Mouse (Mus musculus) hindbrain, embryonic 13.5 days (tissue): ENCODE data around the gene Ngdn. TPM values are rescaled to one million over a fixed set of nuclear protein-coding genes. Genes with fewer than 3 reads are reported as not detected.
A peak's percentile ranks its signal among the peaks of the same experiment; 100 is the strongest.
"Not testable (repeated sequence)": the region's sequence is repeated elsewhere in the genome, so short reads cannot be mapped to it uniquely, and the experiment has no call there.

Source experiments
- ATAC-seq: fragments of 200-750 bp; cut with Nextera tagmentation; 2 replicates; pipeline ENCODE4 v1.8.0; 2017; ENCODE audit warnings: moderate TSS enrichment; ENCODE audit not compliant: low FRiP score
- H3K27ac ChIP-seq: fragments of 300-500 bp; sonication (generic); 2 replicates; pipeline ENCODE4 v1.5.1; 2015; ENCODE audit warnings: inconsistent platforms, mild to moderate bottlenecking, moderate library complexity
- H3K27me3 ChIP-seq: fragments of 300-500 bp; sonication (generic); 2 replicates; pipeline ENCODE4 v1.6.1; 2015; ENCODE audit warnings: mild to moderate bottlenecking, inconsistent platforms
- H3K36me3 ChIP-seq: fragments of 300-500 bp; sonication (generic); 2 replicates; pipeline ENCODE4 v1.6.1; 2015; ENCODE audit warnings: mild to moderate bottlenecking, inconsistent platforms
- H3K4me1 ChIP-seq: fragments of 300-500 bp; sonication (generic); replicated peaks from 2 replicates; pipeline ENCODE4 v1.6.1; 2015; ENCODE audit warnings: inconsistent platforms
- H3K4me2 ChIP-seq: fragments of 300-500 bp; sonication (generic); 2 replicates; pipeline ENCODE4 v1.6.1; 2015; ENCODE audit warnings: inconsistent platforms, mild to moderate bottlenecking, moderate library complexity
- H3K4me3 ChIP-seq: fragments of 300-500 bp; sonication (generic); 2 replicates; pipeline ENCODE4 v1.5.1; 2015; ENCODE audit warnings: mild to moderate bottlenecking, inconsistent platforms
- H3K9ac ChIP-seq: fragments of 300-500 bp; sonication (generic); 2 replicates; pipeline ENCODE4 v1.6.1; 2015; ENCODE audit warnings: mild to moderate bottlenecking, inconsistent platforms
- H3K9me3 ChIP-seq: fragments of 300-500 bp; sonication (generic); 2 replicates; pipeline ENCODE4 v1.6.1; 2016; ENCODE audit warnings: inconsistent platforms
- WGBS: fragments of 180-500 bp; shearing (Covaris S2); methylation state at CpG from one replicate; pipeline ENCODE4 v1.1.7; 2015; 5-methylcytosine and 5-hydroxymethylcytosine counted together
- polyA plus RNA-seq: library from polyadenylated mRNA; unstranded; fragments of >200 nt; fragmentation: Nextera tagmentation; extraction: Ambion mirVana; gene quantifications from 2 replicates; pipeline ENCODE4 v1.2.1, GENCODE M21; 2015

Gene Ngdn
- polyA plus RNA-seq, 1 experiment from 2014 or later = 53.7 TPM

GRCm38 (mm10) chr14:54988882-54989281 lies 26.4 kb upstream of the Ngdn start:
- Histone ChIP-seq H3K36me3 (no peaks in the 10 kb centered on the region), H3K27me3 (0 out of 2 replicates have a peak, but pooled peaks cover 3% of the 10 kb centered on the region), H3K4me1 (0 out of 2 replicates have a peak, but pooled peaks cover under 1% of the 10 kb centered on the region), H3K27ac (no peak overlapping the region), H3K9me3 (no peaks in the 10 kb centered on the region), H3K4me3 (no peak overlapping the region), H3K9ac (no peak overlapping the region), H3K4me2 (no peak overlapping the region)
- WGBS = 93% methylated on average over 13 of the region's 13 CpGs
- ATAC-seq = no peak

GRCm38 (mm10) chr14:54989886-54990441 lies 25.3 kb upstream of the Ngdn start:
- no peak for ATAC-seq
- peaks cover 11% of the 10 kb centered on the region for H3K4me1 ChIP-seq
- 87% methylated on average over 8 of the region's 8 CpGs for WGBS
- no peak overlapping the region for H3K4me3 ChIP-seq
- no peaks in the 10 kb centered on the region for H3K9me3 ChIP-seq
- H3K27me3 ChIP-seq = 0 out of 2 replicates have a peak, but pooled peaks cover 3% of the 10 kb centered on the region
- no peaks in the 10 kb centered on the region for H3K36me3 ChIP-seq
- no peak overlapping the region for H3K4me2 ChIP-seq
- no peak overlapping the region for H3K9ac ChIP-seq
- no peak overlapping the region for H3K27ac ChIP-seq

DNA sequence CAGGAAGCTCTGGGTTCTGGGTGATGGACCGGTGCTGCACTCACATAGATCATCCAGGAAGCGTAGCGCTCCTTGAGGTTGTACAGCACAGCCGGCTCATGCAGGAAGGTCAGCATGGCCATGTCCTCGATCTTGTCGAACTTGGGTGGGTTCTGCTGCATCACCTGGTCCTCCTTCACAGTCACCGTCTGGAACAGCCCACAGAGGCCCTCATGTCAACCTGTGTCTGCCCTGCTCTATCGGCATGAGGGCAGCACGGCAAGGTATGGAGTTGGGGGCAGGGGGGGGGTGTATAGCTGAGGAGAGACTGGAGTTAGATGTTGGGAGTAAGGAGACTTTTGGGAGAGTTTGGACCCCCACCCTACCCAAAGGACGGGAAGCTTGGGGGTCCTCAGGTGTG lies 23.1 kb upstream of the Ngdn start:
- Histone ChIP-seq H3K27ac (no peak overlapping the region), H3K4me3 (no peak overlapping the region), H3K9ac (no peak overlapping the region), H3K4me1 (peaks cover 31% of the 10 kb centered on the region), H3K27me3 (0 out of 2 replicates have a peak, but pooled peaks cover 3% of the 10 kb centered on the region), H3K4me2 (no peak overlapping the region), H3K36me3 (no peaks in the 10 kb centered on the region), H3K9me3 (no peaks in the 10 kb centered on the region)
- no peak for ATAC-seq
- 91% methylated on average over 10 of the region's 10 CpGs for WGBS

- Histone ChIP-seq H3K4me2 (no peak overlapping the region), H3K27ac (no peak overlapping the region), H3K36me3 (no peaks in the 10 kb centered on the region), H3K9ac (no peak overlapping the region), H3K27me3 (0 out of 2 replicates have a peak, but pooled peaks cover 3% of the 10 kb centered on the region), H3K9me3 (no peaks in the 10 kb centered on the region), H3K4me1 (peaks cover 31% of the 10 kb centered on the region), H3K4me3 (no peak overlapping the region)
- WGBS = 77% methylated on average over 10 of the region's 10 CpGs
- no peak for ATAC-seq
These were observed 21.6 kb upstream of the Ngdn start for GRCm38 (mm10) chr14:54993636-54994035.

GRCm38 (mm10) chr14:54994136-54994868 lies 21.0 kb upstream of the Ngdn start, which contains the start of gene Myh7:
Gene Myh7 (minus strand): TSS chr14:54994626.
- 57% methylated on average over 11 of the region's 11 CpGs for WGBS
- no peaks in the 10 kb centered on the region for H3K9me3 ChIP-seq
- H3K36me3 ChIP-seq = no peaks in the 10 kb centered on the region
- peaks cover 31% of the 10 kb centered on the region for H3K4me1 ChIP-seq
- peak within 1 kb of the TSS; percentile 86 for H3K27ac ChIP-seq
- 0 out of 2 replicates have a peak, but pooled peaks cover 3% of the 10 kb centered on the region for H3K27me3 ChIP-seq
- no peak within 1 kb of the TSS for H3K4me3 ChIP-seq
- peak within 1 kb of the TSS; percentile 56 for H3K9ac ChIP-seq
- ATAC-seq = peak; percentile 10; the same call in 1 of the 2 replicates
- H3K4me2 ChIP-seq = no peak within 1 kb of the TSS

DNA sequence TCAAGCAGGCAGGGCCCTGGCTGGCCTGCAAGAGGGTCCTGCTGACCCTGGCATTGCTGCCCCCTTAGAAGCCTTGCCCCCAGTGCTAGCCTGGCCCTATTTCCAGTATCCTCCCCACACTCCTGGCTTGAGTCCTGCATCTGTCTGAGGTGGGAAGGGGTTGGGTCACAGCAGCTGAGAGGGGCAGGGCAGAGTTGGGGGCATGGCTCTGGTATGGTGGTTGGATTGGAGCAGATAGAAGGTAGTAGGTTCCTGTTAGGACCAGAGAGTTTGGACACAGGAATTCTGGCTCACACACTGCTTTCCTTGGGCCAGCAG lies 20.4 kb upstream of the Ngdn start:
- no peaks in the 10 kb centered on the region for H3K9me3 ChIP-seq
- H3K36me3 ChIP-seq = no peaks in the 10 kb centered on the region
- peaks cover 31% of the 10 kb centered on the region for H3K4me1 ChIP-seq
- H3K9ac ChIP-seq = 0 out of 2 replicates have a peak overlapping the region, but pooled peaks have one; percentile 8
- peak; percentile 24; the same call in 1 of the 2 replicates for ATAC-seq
- no peak overlapping the region for H3K4me3 ChIP-seq
- H3K27ac ChIP-seq = peak overlapping the region; percentile 86
- no peak overlapping the region for H3K4me2 ChIP-seq
- 0 out of 2 replicates have a peak, but pooled peaks cover 3% of the 10 kb centered on the region for H3K27me3 ChIP-seq

- Histone ChIP-seq H3K27ac (peak overlapping the region; percentile 86), H3K36me3 (no peaks in the 10 kb centered on the region), H3K27me3 (0 out of 2 replicates have a peak, but pooled peaks cover 3% of the 10 kb centered on the region), H3K9ac (peak overlapping the region; percentile 56), H3K4me2 (peak overlapping the region; percentile 10; the same call in 1 of the 2 replicates), H3K4me1 (peaks cover 31% of the 10 kb centered on the region), H3K9me3 (no peaks in the 10 kb centered on the region), H3K4me3 (no peak overlapping the region)
- peak; percentile 80 for ATAC-seq
- WGBS = 36% methylated on average over 14 of the region's 14 CpGs
These were observed 19.7 kb upstream of the Ngdn start for GRCm38 (mm10) chr14:54995457-54996138.

- Histone ChIP-seq H3K9ac (no peak overlapping the region), H3K4me2 (no peak overlapping the region), H3K9me3 (no peaks in the 10 kb centered on the region), H3K27ac (no peak overlapping the region), H3K4me1 (peaks cover 31% of the 10 kb centered on the region), H3K27me3 (0 out of 2 replicates have a peak, but pooled peaks cover 3% of the 10 kb centered on the region), H3K4me3 (no peak overlapping the region), H3K36me3 (no peaks in the 10 kb centered on the region)
- no peak for ATAC-seq
- 39% methylated on average over 9 of the region's 9 CpGs for WGBS
These were observed 18.5 kb upstream of the Ngdn start for GRCm38 (mm10) chr14:54996793-54997192.

DNA sequence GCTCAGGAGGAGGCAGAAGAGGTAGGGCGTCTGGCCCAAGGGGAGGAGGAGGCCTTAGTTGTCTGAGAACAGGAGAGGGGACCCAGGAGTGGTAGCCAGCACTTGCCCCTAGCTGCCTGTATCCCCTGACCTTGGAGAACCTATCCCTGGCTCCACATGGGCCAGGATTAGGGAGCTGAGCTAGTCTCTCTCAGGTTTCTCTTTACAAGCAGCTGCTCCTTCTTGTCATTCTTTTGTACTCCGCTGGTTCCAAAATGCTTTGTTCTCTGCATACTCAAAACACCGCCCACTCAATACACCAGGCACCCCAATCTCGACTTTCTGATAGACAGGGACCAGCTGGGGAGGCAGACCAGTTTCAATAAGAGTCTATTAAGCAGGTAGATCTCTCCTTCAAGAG lies 18.0 kb upstream of the Ngdn start:
- 40% methylated on average over 4 of the region's 4 CpGs for WGBS
- ATAC-seq = no peak
- Histone ChIP-seq H3K36me3 (no peaks in the 10 kb centered on the region), H3K4me1 (peaks cover 31% of the 10 kb centered on the region), H3K4me2 (no peak overlapping the region), H3K27ac (no peak overlapping the region), H3K4me3 (no peak overlapping the region), H3K9me3 (no peaks in the 10 kb centered on the region), H3K27me3 (0 out of 2 replicates have a peak, but pooled peaks cover 3% of the 10 kb centered on the region), H3K9ac (no peak overlapping the region)

GRCm38 (mm10) chr14:54998680-54999079 lies 16.6 kb upstream of the Ngdn start:
- no peak for ATAC-seq
- no peak overlapping the region for H3K4me2 ChIP-seq
- H3K36me3 ChIP-seq = no peaks in the 10 kb centered on the region
- no peak overlapping the region for H3K4me3 ChIP-seq
- no peak overlapping the region for H3K27ac ChIP-seq
- H3K27me3 ChIP-seq = no peaks in the 10 kb centered on the region
- peaks cover 32% of the 10 kb centered on the region for H3K4me1 ChIP-seq
- H3K9ac ChIP-seq = no peak overlapping the region
- H3K9me3 ChIP-seq = no peaks in the 10 kb centered on the region

GRCm38 (mm10) chr14:54999868-55000267 lies 15.4 kb upstream of the Ngdn start:
- H3K9me3 ChIP-seq, H3K9ac ChIP-seq, H3K27me3 ChIP-seq, H3K36me3 ChIP-seq, H3K27ac ChIP-seq, H3K4me3 ChIP-seq, H3K4me2 ChIP-seq, ATAC-seq: not testable (repeated sequence)
- peaks cover 28% of the 10 kb centered on the region for H3K4me1 ChIP-seq
- WGBS = 90% methylated on average over 5 of the region's 5 CpGs

DNA sequence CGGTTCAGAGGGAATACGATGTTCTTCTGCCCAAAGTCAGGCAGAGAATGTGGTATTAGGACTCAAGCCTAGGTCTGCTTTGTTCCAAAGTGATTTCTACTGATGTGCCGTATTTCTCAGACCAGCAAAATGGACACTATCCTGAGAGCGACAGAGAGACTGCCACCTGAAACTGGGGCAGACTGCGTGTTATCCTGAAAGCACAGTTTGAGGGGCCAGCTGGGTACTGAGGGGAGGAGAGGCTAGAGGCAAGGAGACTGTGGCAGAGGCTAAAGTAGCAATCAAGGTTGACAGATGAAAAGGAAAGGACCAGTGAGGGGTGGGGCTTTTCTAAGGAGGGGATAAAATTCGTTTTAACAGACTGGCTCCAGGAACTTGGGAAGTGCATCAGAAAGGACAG lies 14.4 kb upstream of the Ngdn start:
- WGBS = 84% methylated on average over 6 of the region's 6 CpGs
- Histone ChIP-seq H3K27me3 (no peaks in the 10 kb centered on the region), H3K4me3 (no peak overlapping the region), H3K27ac (no peak overlapping the region), H3K4me2 (no peak overlapping the region), H3K9me3 (no peaks in the 10 kb centered on the region), H3K36me3 (no peaks in the 10 kb centered on the region), H3K9ac (no peak overlapping the region), H3K4me1 (peaks cover 18% of the 10 kb centered on the region)
- no peak for ATAC-seq
